9 mouse cellular contexts compared by ENCODE assay signal in genomic region chr11:62624341-62625291, GRCm38 (mm10). TPM values are rescaled to one million over a fixed set of nuclear protein-coding genes. Genes with fewer than 3 reads are reported as not detected.
DNase-seq lines count a peak whose midpoint lies in the region; ATAC-seq and TF ChIP-seq lines count a peak whose summit lies in the region.
"Had no signal": no experiment of that assay in that cellular context is flagged by ENCODE, and none has a peak within 500 bp of the region (broad histone marks: within the 10 kb centered on the region; RNA-seq: fewer than 3 reads in every experiment).

No protein-coding gene starts in this region.

- H3K36me3 ChIP-seq in kidney, adult 2 months (ENCODE audit: control insufficient read depth, insufficient read depth, low read length), result no peaks in the 10 kb centered on the region
- H3K36me3 ChIP-seq in heart, postnatal 0 days (replicated peaks; ENCODE audit: control insufficient read depth, insufficient read depth, low read length), result peaks cover 12% of the 10 kb centered on the region
- H3K36me3 ChIP-seq in midbrain, embryonic 15.5 days (replicated peaks), result no peaks in the 10 kb centered on the region
- H3K36me3 ChIP-seq: G1E had no signal

- H3K27me3 ChIP-seq in kidney, adult 2 months (replicated peaks; ENCODE audit: control insufficient read depth, insufficient read depth, low read length), result no peaks in the 10 kb centered on the region
- no peaks in the 10 kb centered on the region for H3K27me3 ChIP-seq in heart, postnatal 0 days (ENCODE audit: control insufficient read depth, insufficient read depth, low read length)
- no peaks in the 10 kb centered on the region for H3K27me3 ChIP-seq in midbrain, embryonic 15.5 days (replicated peaks)

- WGBS in kidney, adult 2 months, result 61% methylated on average over 10 of the region's 10 CpGs
- 22% methylated on average over 10 of the region's 10 CpGs for WGBS in heart, postnatal 0 days
- WGBS in midbrain, embryonic 15.5 days, result 63% methylated on average over 10 of the region's 10 CpGs

- TF ChIP-seq POLR2A in kidney, adult 2 months (IDR thresholded peaks at IDR 0.05; ENCODE audit: low read depth, low read length), result no peak

- no peak overlapping the region; the same call in 1 of the 2 replicates for H3K9ac ChIP-seq in heart, postnatal 0 days (replicated peaks; ENCODE audit: low read depth, low read length)
- H3K9ac ChIP-seq in midbrain, embryonic 15.5 days, result no peak overlapping the region

- ATAC-seq in common myeloid progenitor, adult 5-6 weeks (replicated peaks; ENCODE audit: low read depth, poor library complexity, severe bottlenecking), result peak; percentile 61
- ATAC-seq in heart, postnatal 0 days (ENCODE audit: insufficient read depth, low read depth), result peak; percentile 69
- ATAC-seq in midbrain, embryonic 15.5 days (replicated peaks), result 0 out of 2 replicates have a peak, but pooled peaks have one; percentile 16

- no peak overlapping the region for H3K4me2 ChIP-seq in heart, postnatal 0 days (ENCODE audit: low read depth, low read length)
- H3K4me2 ChIP-seq in midbrain, embryonic 15.5 days, result no peak overlapping the region

- TF ChIP-seq CTCF in kidney, adult 2 months (conservative IDR thresholded peaks at IDR 0.05; ENCODE audit: insufficient read depth, insufficient read length, low read depth, low read length), result no peak
- TF ChIP-seq CTCF in heart, postnatal 0 days (IDR thresholded peaks at IDR 0.05; ENCODE audit: low read depth), result no peak

- peak; percentile 49 for DNase-seq in kidney, adult 2 months
- DNase-seq in kidney, adult 18-20 months, result no peak
- no peak for DNase-seq in heart, postnatal 0 days (ENCODE audit: low spot score)
- DNase-seq in layer of hippocampus, postnatal 10 days (ENCODE audit: low spot score in 2 of 2), result peak; percentile 62 to 70
- DNase-seq in urinary bladder, adult 2 months (ENCODE audit: low spot score), result no peak
- no peak for DNase-seq in cerebellum, adult 11 months

- no peak overlapping the region for H3K4me3 ChIP-seq in kidney, adult 2 months (ENCODE audit: insufficient read depth, low read depth, low read length)
- no peak overlapping the region for H3K4me3 ChIP-seq in heart, postnatal 0 days (ENCODE audit: low read depth, low read length)
- H3K4me3 ChIP-seq in midbrain, embryonic 15.5 days, result no peak overlapping the region

- no peak overlapping the region for H3K27ac ChIP-seq in kidney, adult 2 months (ENCODE audit: insufficient read depth, low read depth, low read length)
- H3K27ac ChIP-seq in heart, postnatal 0 days (ENCODE audit: low read depth), result peak overlapping the region; percentile 73
- H3K27ac ChIP-seq in midbrain, embryonic 15.5 days, result peak overlapping the region; percentile 35

- TF ChIP-seq EP300 in heart, postnatal 0 days (IDR thresholded peaks at IDR 0.05; ENCODE audit: low read depth), result no peak

- H3K9me3 ChIP-seq in heart, postnatal 0 days (replicated peaks; ENCODE audit: control insufficient read depth, low read length), result no peaks in the 10 kb centered on the region
- no peaks in the 10 kb centered on the region for H3K9me3 ChIP-seq in midbrain, embryonic 15.5 days
- H3K9me3 ChIP-seq: G1E had no signal

- H3K4me1 ChIP-seq in kidney, adult 2 months (ENCODE audit: control insufficient read depth, insufficient read depth, low read length), result no peaks in the 10 kb centered on the region; the same call in 1 of the 2 replicates
- H3K4me1 ChIP-seq in heart, postnatal 0 days (ENCODE audit: control insufficient read depth, insufficient read depth), result peaks cover 40% of the 10 kb centered on the region
- peaks cover 27% of the 10 kb centered on the region for H3K4me1 ChIP-seq in midbrain, embryonic 15.5 days

RNA-seq across cellular contexts. Expression of gene Lrrc75a, which starts 23.7 kb away (rescaled TPM):
- polyA plus RNA-seq in kidney, adult 2 months (2012; rRNA removed), result 7.8 and 8.0 TPM in 2 replicates
- total RNA-seq in common myeloid progenitor, adult 5-6 weeks (2017), result 1.8 and 6.9 TPM in 2 replicates
- total RNA-seq in heart, postnatal 0 days (2014; rRNA removed; ENCODE audit: low replicate concordance), result 33.6 and 33.9 TPM in 2 replicates
- polyA plus RNA-seq in heart, postnatal 0 days (2015; fragmentation: Nextera tagmentation; extraction: Ambion mirVana), result 9.3 and 9.6 TPM in 2 replicates
- total RNA-seq in layer of hippocampus, postnatal 10 days (2021), result 10 to 100 TPM; 10.7 to 11.3 TPM
- 12.1 and 12.4 TPM in 2 replicates for polyA plus RNA-seq in midbrain, embryonic 15.5 days (2015; fragmentation: Nextera tagmentation; extraction: Ambion mirVana)
- polyA plus RNA-seq in urinary bladder, adult 2 months (2012; rRNA removed), result 14.0 and 15.4 TPM in 2 replicates

RNA-seq across cellular contexts. Expression of gene Mmgt2, which starts 23.8 kb away (rescaled TPM):
- polyA plus RNA-seq in kidney, adult 2 months (2012; rRNA removed), result 24.0 and 33.1 TPM in 2 replicates
- total RNA-seq in common myeloid progenitor, adult 5-6 weeks (2017), result 13.0 and 28.6 TPM in 2 replicates
- total RNA-seq in heart, postnatal 0 days (2014; rRNA removed; ENCODE audit: low replicate concordance), result 11.1 and 36.0 TPM in 2 replicates
- polyA plus RNA-seq in heart, postnatal 0 days (2015; fragmentation: Nextera tagmentation; extraction: Ambion mirVana), result 38.9 and 40.6 TPM in 2 replicates
- total RNA-seq in layer of hippocampus, postnatal 10 days (2021), result 10 to 100 TPM; 19.1 to 23.4 TPM
- 21.6 and 23.3 TPM in 2 replicates for polyA plus RNA-seq in midbrain, embryonic 15.5 days (2015; fragmentation: Nextera tagmentation; extraction: Ambion mirVana)
- 73.5 and 89.4 TPM in 2 replicates for polyA plus RNA-seq in urinary bladder, adult 2 months (2012; rRNA removed)

RNA-seq across cellular contexts. Expression of gene Trpv2, which starts 50.3 kb away (rescaled TPM):
- polyA plus RNA-seq in kidney, adult 2 months (2012; rRNA removed), result 2.6 and 4.1 TPM in 2 replicates
- total RNA-seq in common myeloid progenitor, adult 5-6 weeks (2017), result 13.0 and 15.9 TPM in 2 replicates
- 6.4 and 7.7 TPM in 2 replicates for total RNA-seq in heart, postnatal 0 days (2014; rRNA removed; ENCODE audit: low replicate concordance)
- polyA plus RNA-seq in heart, postnatal 0 days (2015; fragmentation: Nextera tagmentation; extraction: Ambion mirVana), result 2.6 and 3.0 TPM in 2 replicates
- total RNA-seq in layer of hippocampus, postnatal 10 days (2021), result 10 to 100 TPM; 26.1 to 26.3 TPM
- polyA plus RNA-seq in midbrain, embryonic 15.5 days (2015; fragmentation: Nextera tagmentation; extraction: Ambion mirVana), result 35.8 and 38.8 TPM in 2 replicates
- polyA plus RNA-seq in urinary bladder, adult 2 months (2012; rRNA removed), result 52.6 and 62.0 TPM in 2 replicates

Comparison
In these comparisons a context has a peak if more than half of its experiments do, and no peak if none do; other contexts are left out.
1. DNase-seq: peak in kidney, adult 2 months (single experiment) and layer of hippocampus, postnatal 10 days (2 of 2); none in kidney, adult 18-20 months (single experiment), heart, postnatal 0 days (single experiment), urinary bladder, adult 2 months (single experiment) and cerebellum, adult 11 months (single experiment).
2. ATAC-seq: peak in every context shown above with its lines; median percentile 69 in heart, postnatal 0 days; 61 in common myeloid progenitor, adult 5-6 weeks; 16 in midbrain, embryonic 15.5 days.